Mouse (Mus musculus) thymus, adult 18-20 months (tissue): ENCODE results near the gene Pkig.
A peak's percentile ranks its signal among the peaks of the same experiment; 100 is the strongest.
"Not testable (repeated sequence)": the region's sequence is repeated elsewhere in the genome, so short reads cannot be mapped to it uniquely, and the experiment has no call there.

Experiments
- DNase-seq, 2 experiments: peaks; one replicate each; pipeline ENCODE4 v3.0.0; 2022; ENCODE audit warnings: mixed read lengths in 2 of 2

Pkig gene

GRCm38 (mm10) chr2:163657975-163658886, at the start of gene Pkig:
Gene Pkig (plus strand): TSS chr2:163658386.
- DNase-seq, result peak; percentile 71 to 76

- no peak for DNase-seq
Observed at GRCm38 (mm10) chr2:163609281-163609975, 48.8 kb upstream of the Pkig start.

DNA sequence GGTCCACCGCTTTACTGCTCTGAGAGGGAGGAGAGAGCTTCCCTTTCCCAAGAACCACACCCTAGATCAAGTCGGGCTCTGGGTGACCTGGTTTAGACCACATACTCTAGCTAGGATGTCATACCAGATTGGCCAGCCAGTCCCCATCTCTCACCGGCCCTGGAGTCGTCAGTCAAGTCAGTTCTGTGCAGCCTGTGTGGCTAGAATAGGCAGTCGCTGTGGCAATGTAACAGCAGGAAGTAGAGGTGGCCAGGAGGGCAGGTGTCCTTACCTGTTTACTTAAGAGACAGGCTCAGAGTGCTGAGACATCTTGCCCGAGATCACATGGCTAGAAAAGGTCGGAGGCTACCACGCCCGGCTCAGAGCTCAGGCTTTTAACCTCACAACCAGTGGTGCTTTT, 47.0 kb upstream of the Pkig start:
- DNase-seq, result no peak

DNA sequence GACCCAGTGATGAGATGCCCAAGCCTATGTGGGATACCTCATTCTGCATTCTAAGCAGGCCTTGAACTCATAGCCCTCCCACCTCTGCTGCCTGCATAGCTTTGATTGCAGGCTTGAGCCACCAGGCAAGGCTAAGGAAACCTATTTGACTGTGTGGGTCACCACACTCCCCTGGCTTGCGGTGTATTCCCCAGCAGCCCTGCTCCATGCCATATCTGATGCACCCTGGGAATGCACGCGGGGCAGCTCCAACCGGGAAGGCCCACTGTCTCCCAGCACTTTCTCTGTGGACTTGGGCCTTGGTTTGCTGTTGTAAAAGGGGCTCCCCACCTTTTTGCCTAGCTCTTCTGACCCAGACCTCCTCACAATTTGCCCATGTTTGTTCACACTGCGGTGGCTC, 45.0 kb upstream of the Pkig start:
- no peak for DNase-seq

DNA sequence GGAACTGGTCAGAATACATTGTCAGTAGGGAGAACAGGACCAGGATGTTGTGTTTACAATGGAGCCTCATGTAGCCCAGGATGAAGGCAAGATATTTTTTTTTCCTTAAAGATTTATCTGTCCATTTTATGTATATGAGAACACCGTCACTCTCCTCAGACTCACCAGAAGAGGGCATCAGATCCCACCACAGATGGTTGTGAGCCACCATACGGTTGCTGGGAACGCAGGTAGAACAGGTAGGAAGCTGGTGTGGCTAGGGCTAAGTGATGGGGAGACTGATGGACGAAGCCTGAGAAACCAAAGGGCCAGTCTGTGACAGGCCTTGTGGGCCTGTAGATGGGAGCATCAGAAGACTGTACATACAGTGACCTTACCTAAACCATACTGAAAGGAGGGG, 44.2 kb upstream of the Pkig start:
- DNase-seq, result no peak

- DNase-seq, result no peak
Observed at GRCm38 (mm10) chr2:163615401-163615800, 42.8 kb upstream of the Pkig start.

- DNase-seq, result no peak
Observed at GRCm38 (mm10) chr2:163615906-163616651, 42.1 kb upstream of the Pkig start.

DNA sequence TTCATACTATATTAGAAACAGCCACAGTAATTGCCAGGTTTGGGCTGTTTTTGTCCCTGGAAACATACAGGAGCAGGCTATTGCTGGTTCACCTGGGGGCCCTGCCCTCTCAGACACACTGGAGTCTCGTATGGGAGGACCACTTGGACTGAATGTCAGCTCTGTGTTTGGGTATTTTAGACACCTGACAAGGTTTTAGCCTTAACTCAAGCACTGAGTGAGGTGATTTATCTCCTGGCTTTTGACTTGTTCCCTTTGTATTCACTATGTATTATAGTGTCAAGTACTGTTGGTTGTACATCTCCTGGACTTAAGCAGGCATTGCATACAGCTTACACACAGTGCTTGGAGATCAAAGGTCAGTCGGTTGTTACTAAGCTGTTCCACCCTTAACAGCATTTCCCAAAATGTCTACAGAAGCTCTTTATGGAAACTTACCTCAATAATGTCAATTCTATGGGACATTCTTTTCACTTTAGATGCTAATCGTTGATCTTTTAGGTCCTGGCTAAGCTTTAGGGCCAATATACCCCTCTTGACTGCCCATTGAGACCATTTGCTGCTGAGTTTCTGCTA, 41.4 kb upstream of the Pkig start:
- DNase-seq, result no peak

DNA sequence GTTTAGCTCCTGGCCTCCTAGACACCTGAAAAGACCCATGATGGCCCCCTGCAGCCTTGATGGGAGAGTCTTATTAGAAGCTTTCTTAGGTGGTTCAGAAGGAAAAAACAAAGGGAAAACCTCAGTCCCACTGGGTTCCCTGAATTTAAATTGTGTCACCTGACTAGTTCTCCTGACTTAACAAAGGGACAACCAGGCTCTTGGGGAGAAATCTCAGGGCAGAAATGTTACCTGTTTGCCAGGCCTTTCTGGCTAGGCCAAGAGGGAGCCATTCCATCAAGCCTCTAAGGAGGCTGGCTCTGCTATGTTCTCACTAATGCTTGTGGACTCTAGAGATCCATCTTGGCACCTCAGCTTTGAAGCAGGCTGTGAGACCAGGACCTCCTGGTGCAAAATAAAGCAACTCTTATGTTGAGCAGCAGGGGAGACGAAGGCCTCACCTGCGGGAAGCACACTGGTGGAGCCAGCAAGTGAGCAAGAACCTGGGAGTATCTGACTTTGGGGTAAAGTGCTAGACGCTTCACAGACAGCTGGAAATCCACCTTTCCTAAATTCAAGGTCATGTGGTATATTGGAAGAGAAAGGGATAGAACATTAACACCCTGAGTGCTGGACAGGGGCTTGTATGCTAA, 40.8 kb upstream of the Pkig start:
- no peak for DNase-seq

DNA sequence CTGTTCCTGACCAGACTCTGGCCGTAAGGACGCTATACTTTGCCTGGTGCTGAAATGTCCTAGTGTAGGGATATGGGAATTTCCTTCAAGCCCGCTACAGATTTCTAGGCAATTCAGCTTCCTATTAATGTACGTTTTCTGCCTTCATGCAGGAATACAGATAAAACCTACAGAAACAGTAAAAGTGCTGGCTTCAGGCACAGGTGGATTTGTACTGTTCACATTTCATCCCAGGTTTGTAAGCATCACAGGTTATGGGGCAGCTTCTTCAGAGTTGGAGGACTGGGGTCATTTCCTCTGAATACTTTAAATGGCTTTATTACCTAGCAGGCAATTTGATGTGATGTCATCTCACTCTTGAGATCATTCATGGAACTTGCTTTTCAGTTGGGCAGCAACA, 40.3 kb upstream of the Pkig start:
- DNase-seq, result no peak

DNA sequence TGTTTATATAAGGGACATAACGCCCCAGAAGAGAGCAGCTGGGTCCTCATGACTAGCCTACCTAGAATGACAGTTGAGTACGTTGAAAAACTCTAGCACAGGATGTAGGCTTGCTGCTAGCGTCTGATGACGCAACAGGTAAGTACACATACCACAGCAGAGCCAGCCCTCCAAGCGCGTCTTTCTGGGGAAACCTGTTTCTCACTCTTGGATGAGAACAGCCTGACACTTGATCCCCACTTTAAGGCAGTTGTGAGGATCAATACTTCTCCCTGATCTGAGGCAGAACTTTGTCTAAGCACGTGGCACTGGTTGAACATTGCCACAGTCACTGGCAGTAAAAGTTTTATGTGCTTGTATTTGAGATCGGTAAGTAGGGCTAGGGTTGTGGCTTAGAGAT, 37.7 kb upstream of the Pkig start:
- no peak for DNase-seq

- DNase-seq, result not testable (repeated sequence)
Observed at GRCm38 (mm10) chr2:163621401-163621800, 36.8 kb upstream of the Pkig start.

- DNase-seq, result no peak
Observed at GRCm38 (mm10) chr2:163631223-163631622, 27.0 kb upstream of the Pkig start.

DNA sequence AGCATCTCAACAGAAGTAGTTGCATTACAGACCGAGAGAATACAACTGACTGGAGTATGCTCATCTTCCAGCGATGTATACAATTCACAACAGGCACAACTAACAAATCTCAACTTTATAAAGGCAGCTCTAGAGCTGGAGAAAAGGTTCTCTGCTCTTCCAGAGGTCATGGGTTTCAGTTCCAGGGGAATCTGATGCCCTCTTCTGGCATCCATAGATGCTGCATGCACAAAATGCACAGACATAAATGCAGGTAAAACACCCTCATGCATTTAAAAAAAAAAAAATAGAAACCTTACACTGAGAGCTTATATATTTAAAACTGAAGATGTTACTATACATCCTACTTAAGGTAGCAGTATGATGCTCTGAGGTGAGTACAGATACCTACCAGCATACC, 26.5 kb upstream of the Pkig start:
- no peak for DNase-seq

- DNase-seq, result no peak
Observed at GRCm38 (mm10) chr2:163634211-163634610, 24.0 kb upstream of the Pkig start.

DNA sequence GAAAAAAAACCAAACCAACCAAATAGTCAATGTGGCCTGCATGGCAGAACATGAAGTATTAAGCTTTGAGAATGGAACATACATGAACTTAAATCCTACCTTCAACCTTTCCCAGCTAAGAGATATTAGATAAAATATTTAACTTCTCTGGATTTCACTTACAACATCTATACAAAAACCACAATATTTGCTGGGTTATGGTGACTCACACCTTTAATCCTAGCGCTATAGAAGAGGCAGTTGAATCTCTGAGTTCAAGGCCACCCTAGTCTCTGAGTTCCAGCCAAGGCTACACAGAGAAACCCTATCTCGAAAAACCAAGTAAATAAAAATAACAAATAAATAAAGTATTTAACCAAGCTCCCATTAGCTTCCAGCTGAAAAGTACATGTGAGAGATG, 22.1 kb upstream of the Pkig start:
- no peak for DNase-seq

GRCm38 (mm10) chr2:163637655-163638266, 20.4 kb upstream of the Pkig start:
- no peak for DNase-seq

GRCm38 (mm10) chr2:163640493-163640892, 17.7 kb upstream of the Pkig start:
- DNase-seq, result no peak

GRCm38 (mm10) chr2:163641681-163642080, 16.5 kb upstream of the Pkig start:
- no peak for DNase-seq

DNA sequence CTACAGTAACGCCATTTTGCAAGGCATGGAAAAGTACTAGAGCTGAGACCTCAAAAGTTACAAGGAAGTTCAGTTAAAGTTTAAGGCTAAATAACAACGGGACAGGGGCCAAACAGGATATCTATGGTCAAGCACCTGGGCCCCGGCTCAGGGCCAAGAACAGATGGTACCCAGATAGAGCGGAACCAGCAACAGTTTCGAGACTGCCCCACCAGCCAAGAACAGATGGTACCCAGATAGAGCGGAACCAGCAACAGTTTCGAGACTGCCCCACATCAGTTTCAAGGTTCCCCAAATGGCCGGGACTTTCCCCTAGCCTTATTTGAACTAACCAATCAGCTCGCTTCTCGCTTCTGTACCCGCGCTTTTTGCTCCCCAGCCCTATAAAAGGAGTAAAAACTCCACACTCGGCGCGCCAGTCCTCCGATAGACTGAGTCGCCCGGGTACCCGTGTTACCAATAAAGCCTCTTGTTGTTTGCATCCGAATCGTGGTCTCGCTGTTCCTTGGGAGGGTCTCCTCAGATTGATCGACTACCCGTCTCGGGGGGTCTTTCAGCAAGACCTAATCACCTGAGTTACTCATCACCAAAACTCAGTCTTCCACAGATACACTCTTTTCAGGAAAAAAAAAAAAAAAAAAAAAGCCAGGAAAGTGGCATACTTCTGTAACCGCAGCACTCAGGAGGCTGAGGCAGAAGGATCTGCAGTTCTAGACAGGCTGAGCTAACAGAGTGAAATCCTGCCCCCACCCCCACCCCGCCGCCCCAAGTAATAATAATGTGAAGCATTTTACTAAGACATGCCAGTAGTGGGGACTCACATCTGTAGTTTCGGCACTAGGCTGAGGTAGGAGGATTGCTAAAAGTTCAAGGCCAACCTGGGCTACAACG, 15.3 kb upstream of the Pkig start:
- peak in 1 of 2 experiments; percentile 60 for DNase-seq

GRCm38 (mm10) chr2:163643576-163643971, 14.6 kb upstream of the Pkig start:
- DNase-seq, result no peak
